Mouse (Mus musculus): ENCODE measurements around the gene Gss. TPM values are rescaled to one million over a fixed set of nuclear protein-coding genes. Genes with fewer than 3 reads are reported as not detected.

Gss gene
- polyA plus RNA-seq, 1 experiment from 2014 or later, result 29.8 TPM

DNA sequence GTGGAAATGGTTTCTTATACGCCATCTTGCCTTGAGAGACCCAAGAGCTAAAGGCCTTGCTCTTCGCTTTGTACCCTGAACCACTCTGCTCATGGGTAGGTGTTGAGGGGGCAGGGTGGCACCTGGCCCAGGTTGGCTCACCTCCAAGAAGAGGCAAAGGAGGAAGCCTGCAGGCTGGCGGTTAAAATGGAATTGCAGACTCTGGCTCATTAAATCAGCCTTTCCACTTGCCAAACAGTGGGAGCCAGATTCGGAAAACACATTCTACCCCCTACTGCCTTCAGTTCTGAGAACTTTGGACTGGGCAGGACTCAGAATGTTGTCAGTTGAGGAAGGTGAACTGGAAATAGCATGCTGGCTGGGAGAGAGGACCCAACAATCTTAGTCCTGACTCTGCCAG, 17.9 kb downstream of the Gss start:
- no peaks in the 10 kb centered on the region for H3K27me3 ChIP-seq (ENCODE audit: control insufficient read depth, insufficient read depth, low read length)
- no peak overlapping the region for H3K4me2 ChIP-seq (replicated peaks; ENCODE audit: low read depth, low read length)
- ATAC-seq (ENCODE audit: low FRiP score, low TSS enrichment), result no peak
- no peaks in the 10 kb centered on the region for H3K36me3 ChIP-seq (ENCODE audit: control insufficient read depth, insufficient read depth, low read length)
- H3K4me3 ChIP-seq (ENCODE audit: low read length), result no peak overlapping the region
- H3K9me3 ChIP-seq (ENCODE audit: control insufficient read depth, low read length), result no peaks in the 10 kb centered on the region
- no peak overlapping the region for H3K27ac ChIP-seq (ENCODE audit: low read depth, low read length)
- no peaks in the 10 kb centered on the region for H3K4me1 ChIP-seq (ENCODE audit: control insufficient read depth, insufficient read depth, low read length)
- 91% methylated on average over 4 of the region's 4 CpGs for WGBS
- no peak overlapping the region for H3K9ac ChIP-seq (ENCODE audit: low read depth, low read length)

DNA sequence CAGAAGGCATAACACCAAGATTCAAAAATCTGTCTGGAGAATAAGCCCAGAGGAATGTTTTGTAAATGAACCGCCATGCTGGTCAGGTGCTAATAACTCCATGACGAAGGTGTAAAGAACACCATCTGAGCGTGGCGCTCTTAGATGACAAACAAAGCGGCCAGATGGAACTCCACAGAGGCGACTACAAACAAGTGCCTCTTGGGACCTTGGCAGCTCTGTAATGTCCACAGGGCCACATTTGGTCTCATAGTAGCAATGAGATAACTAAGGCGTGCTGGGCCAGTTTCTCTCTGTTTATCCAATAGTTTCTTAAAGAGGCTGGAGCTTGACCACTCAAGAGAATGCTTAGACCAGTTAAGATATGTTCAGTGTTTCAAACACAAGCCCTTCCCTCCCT, 18.6 kb downstream of the Gss start:
- no peaks in the 10 kb centered on the region for H3K4me1 ChIP-seq (ENCODE audit: control insufficient read depth, insufficient read depth, low read length)
- 89% methylated on average over 7 of the region's 7 CpGs for WGBS
- ATAC-seq (ENCODE audit: low FRiP score, low TSS enrichment), result no peak
- H3K4me3 ChIP-seq (ENCODE audit: low read length), result no peak overlapping the region
- H3K9ac ChIP-seq (ENCODE audit: low read depth, low read length), result no peak overlapping the region
- H3K27me3 ChIP-seq (ENCODE audit: control insufficient read depth, insufficient read depth, low read length), result no peaks in the 10 kb centered on the region
- no peak overlapping the region for H3K4me2 ChIP-seq (replicated peaks; ENCODE audit: low read depth, low read length)
- H3K9me3 ChIP-seq (ENCODE audit: control insufficient read depth, low read length), result no peaks in the 10 kb centered on the region
- H3K27ac ChIP-seq (ENCODE audit: low read depth, low read length), result no peak overlapping the region
- H3K36me3 ChIP-seq (ENCODE audit: control insufficient read depth, insufficient read depth, low read length), result no peaks in the 10 kb centered on the region

GRCm38 (mm10) chr2:155573001-155573400, 19.6 kb downstream of the Gss start:
- WGBS, result 95% methylated on average over 9 of the region's 9 CpGs
- no peaks in the 10 kb centered on the region for H3K27me3 ChIP-seq (ENCODE audit: control insufficient read depth, insufficient read depth, low read length)
- no peaks in the 10 kb centered on the region for H3K9me3 ChIP-seq (ENCODE audit: control insufficient read depth, low read length)
- no peak overlapping the region for H3K27ac ChIP-seq (ENCODE audit: low read depth, low read length)
- H3K4me2 ChIP-seq (replicated peaks; ENCODE audit: low read depth, low read length), result no peak overlapping the region
- H3K9ac ChIP-seq (ENCODE audit: low read depth, low read length), result no peak overlapping the region
- no peaks in the 10 kb centered on the region for H3K36me3 ChIP-seq (ENCODE audit: control insufficient read depth, insufficient read depth, low read length)
- H3K4me3 ChIP-seq (ENCODE audit: low read length), result no peak overlapping the region
- no peaks in the 10 kb centered on the region for H3K4me1 ChIP-seq (ENCODE audit: control insufficient read depth, insufficient read depth, low read length)
- ATAC-seq (ENCODE audit: low FRiP score, low TSS enrichment), result no peak

DNA sequence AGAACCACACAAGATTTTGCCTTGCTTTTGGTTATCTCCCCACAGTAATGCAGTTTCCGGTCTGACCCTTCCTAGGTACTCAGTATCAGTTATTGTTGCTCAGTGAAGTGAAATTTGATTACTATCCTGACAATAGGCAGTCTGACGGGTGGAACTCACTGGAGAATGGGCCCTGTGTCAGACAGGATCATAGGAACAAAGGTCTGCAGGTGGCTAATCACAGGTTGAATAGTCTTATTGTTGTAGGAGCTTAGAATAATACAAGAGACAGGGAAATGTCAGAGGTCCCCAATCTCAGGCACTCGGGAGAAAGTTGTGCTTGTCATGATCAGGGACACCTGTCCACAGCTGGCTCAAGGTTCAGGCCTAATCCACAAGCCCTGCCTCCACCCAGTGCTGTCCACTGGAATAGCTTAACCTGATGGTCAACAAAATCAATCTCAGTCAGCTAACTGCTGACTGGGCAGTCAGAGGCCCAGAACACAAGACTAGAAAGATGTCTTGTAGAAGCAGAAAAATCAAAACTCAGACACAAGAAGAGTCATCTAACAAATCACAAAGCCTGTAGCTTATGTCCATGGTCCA, 23.3 kb downstream of the Gss start:
- no peak overlapping the region; the same call in 1 of the 2 replicates for H3K27ac ChIP-seq (ENCODE audit: low read depth, low read length)
- H3K27me3 ChIP-seq (ENCODE audit: control insufficient read depth, insufficient read depth, low read length), result no peaks in the 10 kb centered on the region
- no peak overlapping the region for H3K9ac ChIP-seq (ENCODE audit: low read depth, low read length)
- H3K4me2 ChIP-seq (replicated peaks; ENCODE audit: low read depth, low read length), result no peak overlapping the region
- H3K4me1 ChIP-seq (ENCODE audit: control insufficient read depth, insufficient read depth, low read length), result no peaks in the 10 kb centered on the region
- 38% methylated on average over 3 of the region's 3 CpGs for WGBS
- no peak overlapping the region for H3K4me3 ChIP-seq (ENCODE audit: low read length)
- H3K36me3 ChIP-seq (ENCODE audit: control insufficient read depth, insufficient read depth, low read length), result no peaks in the 10 kb centered on the region
- no peaks in the 10 kb centered on the region for H3K9me3 ChIP-seq (ENCODE audit: control insufficient read depth, low read length)
- no peak for ATAC-seq (ENCODE audit: low FRiP score, low TSS enrichment)

GRCm38 (mm10) chr2:155567751-155568150, 24.9 kb downstream of the Gss start:
- H3K9ac ChIP-seq (ENCODE audit: low read depth, low read length), result no peak overlapping the region
- no peaks in the 10 kb centered on the region for H3K4me1 ChIP-seq (ENCODE audit: control insufficient read depth, insufficient read depth, low read length)
- H3K27ac ChIP-seq (ENCODE audit: low read depth, low read length), result no peak overlapping the region
- no peak overlapping the region for H3K4me2 ChIP-seq (replicated peaks; ENCODE audit: low read depth, low read length)
- no peak overlapping the region for H3K4me3 ChIP-seq (ENCODE audit: low read length)
- WGBS, result 85% methylated on average over 5 of the region's 5 CpGs
- H3K9me3 ChIP-seq (ENCODE audit: control insufficient read depth, low read length), result no peaks in the 10 kb centered on the region
- ATAC-seq (ENCODE audit: low FRiP score, low TSS enrichment), result no peak
- H3K36me3 ChIP-seq (ENCODE audit: control insufficient read depth, insufficient read depth, low read length), result no peaks in the 10 kb centered on the region
- no peaks in the 10 kb centered on the region for H3K27me3 ChIP-seq (ENCODE audit: control insufficient read depth, insufficient read depth, low read length)

- ATAC-seq (ENCODE audit: low FRiP score, low TSS enrichment), result no peak
- Histone ChIP-seq H3K9ac (ENCODE audit: low read depth, low read length) (no peak overlapping the region), H3K4me3 (ENCODE audit: low read length) (no peak overlapping the region), H3K27ac (ENCODE audit: low read depth, low read length) (no peak overlapping the region), H3K9me3 (ENCODE audit: control insufficient read depth, low read length) (no peaks in the 10 kb centered on the region), H3K27me3 (ENCODE audit: control insufficient read depth, insufficient read depth, low read length) (no peaks in the 10 kb centered on the region), H3K36me3 (ENCODE audit: control insufficient read depth, insufficient read depth, low read length) (no peaks in the 10 kb centered on the region), H3K4me1 (ENCODE audit: control insufficient read depth, insufficient read depth, low read length) (no peaks in the 10 kb centered on the region), H3K4me2 (replicated peaks; ENCODE audit: low read depth, low read length) (no peak overlapping the region)
- WGBS, result 74% methylated on average over 4 of the region's 4 CpGs
Measured at GRCm38 (mm10) chr2:155562934-155563333, 29.7 kb downstream of the Gss start.

GRCm38 (mm10) chr2:155562209-155562608, 30.4 kb downstream of the Gss start:
- Histone ChIP-seq H3K4me3 (ENCODE audit: low read length) (no peak overlapping the region), H3K27ac (ENCODE audit: low read depth, low read length) (no peak overlapping the region), H3K36me3 (ENCODE audit: control insufficient read depth, insufficient read depth, low read length) (no peaks in the 10 kb centered on the region), H3K27me3 (ENCODE audit: control insufficient read depth, insufficient read depth, low read length) (no peaks in the 10 kb centered on the region), H3K4me1 (ENCODE audit: control insufficient read depth, insufficient read depth, low read length) (no peaks in the 10 kb centered on the region), H3K9me3 (ENCODE audit: control insufficient read depth, low read length) (no peaks in the 10 kb centered on the region), H3K4me2 (replicated peaks; ENCODE audit: low read depth, low read length) (no peak overlapping the region), H3K9ac (ENCODE audit: low read depth, low read length) (no peak overlapping the region)
- no peak for ATAC-seq (ENCODE audit: low FRiP score, low TSS enrichment)
- WGBS, result 64% methylated on average over 1 of the region's 1 CpGs

- no peak overlapping the region for H3K4me3 ChIP-seq (ENCODE audit: low read length)
- H3K9me3 ChIP-seq (ENCODE audit: control insufficient read depth, low read length), result no peaks in the 10 kb centered on the region
- H3K4me1 ChIP-seq (ENCODE audit: control insufficient read depth, insufficient read depth, low read length), result no peaks in the 10 kb centered on the region
- no peaks in the 10 kb centered on the region for H3K36me3 ChIP-seq (ENCODE audit: control insufficient read depth, insufficient read depth, low read length)
- H3K27ac ChIP-seq (ENCODE audit: low read depth, low read length), result no peak overlapping the region
- ATAC-seq (ENCODE audit: low FRiP score, low TSS enrichment), result no peak
- H3K9ac ChIP-seq (ENCODE audit: low read depth, low read length), result no peak overlapping the region
- no peaks in the 10 kb centered on the region for H3K27me3 ChIP-seq (ENCODE audit: control insufficient read depth, insufficient read depth, low read length)
- WGBS, result 90% methylated on average over 2 of the region's 2 CpGs
- H3K4me2 ChIP-seq (replicated peaks; ENCODE audit: low read depth, low read length), result no peak overlapping the region
Measured at GRCm38 (mm10) chr2:155554426-155554985, 38.1 kb downstream of the Gss start.

- Histone ChIP-seq H3K36me3 (ENCODE audit: control insufficient read depth, insufficient read depth, low read length) (no peaks in the 10 kb centered on the region), H3K4me3 (ENCODE audit: low read length) (no peak overlapping the region), H3K9me3 (ENCODE audit: control insufficient read depth, low read length) (no peaks in the 10 kb centered on the region), H3K9ac (ENCODE audit: low read depth, low read length) (no peak overlapping the region), H3K27ac (ENCODE audit: low read depth, low read length) (no peak overlapping the region), H3K4me2 (replicated peaks; ENCODE audit: low read depth, low read length) (no peak overlapping the region), H3K4me1 (ENCODE audit: control insufficient read depth, insufficient read depth, low read length) (no peaks in the 10 kb centered on the region), H3K27me3 (ENCODE audit: control insufficient read depth, insufficient read depth, low read length) (no peaks in the 10 kb centered on the region)
- ATAC-seq (ENCODE audit: low FRiP score, low TSS enrichment), result no peak
Measured at GRCm38 (mm10) chr2:155552949-155553354, 39.7 kb downstream of the Gss start.

All from kidney, embryonic 14.5 days (tissue).